Mouse (Mus musculus) adrenal gland (tissue): ENCODE measurements around the gene Rnpc3.

Experiments
- intact Hi-C: fragments of 180-260 bp; cut with DNase I; formaldehyde crosslinking; loops from one replicate; pipeline ENCODE4 v1.15.1; 2025
- long read RNA-seq, 2 experiments: library from polyadenylated mRNA; unstranded; transcript quantifications; one replicate each; pipeline ENCODE4 v2.0.0; 2020; ENCODE audit warnings: borderline replicate concordance in 1 of 2; ENCODE audit not compliant: insufficient replicate concordance in 1 of 2

Rnpc3 gene
- long read RNA-seq, experiment 1, transcript Rnpc3-203 (15 exons, 1,839 nt), result major isoform, 7 of 16 reads
- long read RNA-seq, experiment 1, partial matches to known transcripts, result 6 of 16 reads
- long read RNA-seq, experiment 1, other reads (novel, unspliced or antisense), result 1 of 16 reads
- long read RNA-seq, experiment 2, partial matches to known transcripts, result 10 of 13 reads
- long read RNA-seq, experiment 2, other reads (novel, unspliced or antisense), result 0 of 13 reads

DNA sequence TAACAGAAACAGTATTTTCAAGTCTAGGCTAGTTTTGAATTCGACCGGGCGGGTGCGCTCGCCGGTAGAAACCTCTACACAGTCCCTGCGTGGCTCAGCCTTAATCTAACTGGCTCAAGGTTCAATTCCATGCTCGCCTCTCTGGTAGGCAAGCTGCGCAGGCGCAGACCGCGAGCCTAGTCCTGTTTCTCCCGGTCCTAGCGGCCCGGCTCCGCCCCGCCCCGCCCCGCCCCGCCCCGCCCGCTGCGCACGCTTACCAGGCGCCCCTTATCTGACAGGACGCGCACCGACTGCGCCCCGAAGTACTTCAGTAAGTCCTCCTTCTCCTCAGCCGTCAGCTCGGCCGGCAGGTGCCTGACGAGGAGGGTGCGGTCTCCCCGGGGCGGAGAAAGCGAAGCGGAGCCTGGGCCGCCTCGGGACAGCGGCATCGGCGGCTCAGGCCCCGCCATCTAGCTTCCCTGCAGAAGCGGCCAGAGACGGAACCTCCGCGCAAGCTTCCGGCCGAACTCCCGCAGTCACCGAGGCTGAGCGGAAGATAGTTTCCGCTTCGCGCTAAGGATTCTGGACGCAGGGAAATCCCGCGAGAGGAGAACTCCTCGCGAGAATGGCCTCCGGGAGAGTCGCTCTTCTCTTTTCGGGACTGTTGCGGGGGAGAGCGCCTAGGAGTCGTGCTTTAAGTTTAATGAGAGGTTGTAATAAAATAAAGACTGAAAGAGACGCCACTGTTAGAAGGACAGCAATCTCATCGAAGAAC is at the start of gene Rnpc3:
Gene Rnpc3 (minus strand): TSS at position 544 of the 754 bp plus-strand sequence.
- intact Hi-C loops, result no loop called here

DNA sequence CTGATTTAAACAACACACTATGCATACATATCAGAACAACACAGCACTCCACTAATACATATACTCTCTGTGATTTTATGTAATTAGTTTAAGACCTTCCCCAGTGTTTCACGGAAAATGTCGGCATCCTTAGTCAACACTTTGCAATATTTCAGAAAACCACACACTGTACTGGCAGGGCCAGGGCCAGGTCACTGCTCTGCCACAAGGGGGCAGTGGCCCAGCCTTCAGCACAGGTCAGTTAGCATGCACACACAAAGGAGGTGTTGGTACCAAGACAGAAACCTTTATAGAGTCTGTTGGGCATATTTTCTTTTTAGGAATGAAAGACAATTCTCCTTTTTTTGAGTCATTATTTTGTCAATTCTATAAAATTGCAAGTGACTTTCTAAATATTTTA is 27.0 kb upstream of the Rnpc3 start:
- intact Hi-C loops, result no loop called here

DNA sequence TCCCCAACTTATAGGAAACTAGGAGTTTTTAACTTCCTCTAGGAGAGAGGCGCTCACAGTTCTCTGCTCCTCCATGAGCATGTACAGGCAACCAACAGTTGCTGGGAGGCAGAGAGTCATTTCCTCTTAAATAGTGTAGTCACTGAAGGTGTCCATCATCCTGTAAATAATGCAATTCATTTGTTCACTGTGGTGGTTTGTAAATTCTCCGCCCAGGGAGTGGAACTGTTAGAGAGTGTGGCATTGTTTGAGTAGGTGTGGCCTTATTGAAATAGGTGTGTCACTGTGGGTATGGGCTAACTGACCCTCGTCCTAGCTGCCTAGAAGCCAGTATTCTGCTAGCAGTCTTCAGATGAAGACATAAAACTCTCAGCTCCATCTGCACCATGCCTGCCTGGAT is 24.4 kb upstream of the Rnpc3 start:
- intact Hi-C loops, result loop anchor here (5.0 kb wide), 1 partner anchor 378 kb away; the partner anchor contains the start of gene Col11a1

DNA sequence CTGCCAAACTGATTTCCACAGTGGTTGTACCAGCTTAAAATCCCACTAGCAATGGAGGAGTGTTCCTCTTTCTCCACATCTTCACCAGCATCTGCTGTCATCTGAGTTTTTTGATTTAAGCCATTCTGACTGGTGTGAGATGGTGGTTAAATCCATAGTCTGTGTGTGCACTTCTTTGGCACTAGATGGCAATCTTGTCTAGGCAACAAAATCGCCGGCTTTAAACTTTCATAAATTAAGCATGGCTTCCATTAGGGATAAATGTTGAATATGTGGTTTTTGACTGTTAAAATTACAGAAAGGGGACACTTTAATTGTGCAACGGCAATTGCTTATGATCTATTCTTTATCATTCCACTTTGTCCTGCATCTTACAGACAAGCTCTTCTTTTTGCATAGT is 21.4 kb upstream of the Rnpc3 start:
- intact Hi-C loops, result loop anchor here (5.0 kb wide), 1 partner anchor 381 kb away; the partner anchor contains the start of gene Col11a1

DNA sequence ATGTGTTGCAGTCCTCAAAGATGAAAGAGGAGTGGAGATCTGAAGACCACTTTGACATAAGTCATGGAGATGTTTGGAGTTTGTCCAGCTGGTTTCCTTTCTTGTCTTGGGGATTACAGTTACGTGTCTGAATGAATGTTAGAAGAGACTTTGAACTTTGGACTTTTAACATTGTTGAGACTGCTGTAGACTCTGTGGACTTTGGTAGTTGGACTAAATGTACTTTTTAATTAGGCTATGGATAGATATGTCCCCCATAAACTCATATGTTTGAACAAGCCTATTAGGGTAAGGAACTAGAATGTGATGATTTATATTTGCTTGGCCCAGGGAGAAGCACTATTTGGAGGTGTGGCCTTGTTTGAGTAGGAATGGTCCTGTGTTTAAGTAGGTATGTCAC is 9.6 kb upstream of the Rnpc3 start:
- intact Hi-C loops, result no loop called here

DNA sequence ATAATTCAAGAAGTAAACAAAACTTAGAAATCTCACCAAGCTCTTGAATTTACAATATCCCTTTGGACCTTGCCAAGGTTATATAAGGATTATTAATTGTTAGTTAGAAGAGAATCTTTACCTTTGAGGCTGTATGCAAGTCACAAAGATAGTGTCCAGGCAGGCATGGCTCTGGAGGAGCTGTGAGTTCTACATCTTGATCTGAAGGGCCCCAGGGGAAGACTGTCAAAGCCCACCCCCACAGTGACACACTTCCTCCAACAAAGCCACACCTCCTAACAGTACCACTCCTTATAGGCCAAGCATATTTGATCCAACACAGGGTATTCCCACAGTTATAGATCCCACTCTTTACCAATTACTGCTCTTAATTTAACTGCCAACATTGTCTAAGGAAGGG is 4.3 kb upstream of the Rnpc3 start:
- intact Hi-C loops, result no loop called here

DNA sequence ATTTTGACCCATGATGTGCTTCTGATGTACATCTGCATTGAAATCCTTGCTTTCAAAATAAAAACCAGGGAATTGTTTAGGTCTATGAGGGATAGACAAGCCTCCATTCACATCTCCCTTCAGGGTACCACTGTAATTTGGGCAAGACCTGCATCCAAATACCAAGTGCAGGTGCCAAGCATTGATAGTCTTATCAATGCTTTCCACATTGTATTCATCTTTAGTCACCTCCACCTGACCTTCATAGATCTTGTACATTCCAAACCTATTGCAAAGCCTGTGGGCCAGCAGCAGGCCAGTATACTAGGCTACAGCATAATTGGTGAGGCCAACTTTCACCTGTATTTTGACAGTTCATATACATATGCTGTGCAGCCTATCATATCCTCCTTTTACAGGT is 1.7 kb upstream of the Rnpc3 start:
- intact Hi-C loops, result no loop called here

DNA sequence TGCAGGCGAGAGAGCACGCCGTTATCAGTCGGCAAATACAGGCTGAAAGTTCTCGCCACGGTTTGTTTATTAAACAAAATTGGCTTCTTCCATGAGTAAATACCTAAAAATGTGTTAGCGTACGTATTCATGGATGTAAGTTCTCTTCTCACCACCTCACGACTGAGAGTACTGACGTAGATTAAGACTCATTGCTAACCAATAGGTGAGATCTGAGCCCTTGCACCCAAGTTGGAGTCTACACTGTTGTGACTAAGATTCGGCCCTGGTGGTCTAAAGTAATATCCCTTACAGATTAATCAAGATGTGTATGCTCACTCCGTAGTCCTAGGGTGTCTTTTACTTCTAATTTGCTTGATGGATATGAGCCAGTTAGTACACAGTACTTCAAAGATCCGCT is 615 bp upstream of the Rnpc3 start:
- intact Hi-C loops, result no loop called here

DNA sequence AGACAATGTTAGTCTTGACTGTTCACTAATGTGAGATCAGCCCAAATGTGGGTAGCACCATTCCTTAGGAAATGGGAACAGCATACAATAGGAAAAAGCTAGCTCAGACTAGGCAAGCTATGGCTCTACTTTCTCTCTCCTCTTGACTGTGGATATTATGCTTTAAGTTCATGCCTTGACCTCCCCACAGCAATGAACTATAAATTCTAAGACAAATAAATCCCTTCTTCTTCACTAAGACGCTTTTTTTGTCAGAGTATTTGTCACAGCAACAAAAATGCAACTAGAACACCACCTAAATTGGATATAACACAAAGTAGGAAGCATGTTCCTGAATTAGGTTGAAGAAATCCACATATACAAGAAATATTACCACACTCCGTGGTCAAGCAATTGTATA is 23.4 kb downstream of the Rnpc3 start, which contains the start of gene Amy1:
Gene Amy1 (minus strand): TSS at position 101 of the 400 bp plus-strand sequence.
- intact Hi-C loops, result no loop called here

DNA sequence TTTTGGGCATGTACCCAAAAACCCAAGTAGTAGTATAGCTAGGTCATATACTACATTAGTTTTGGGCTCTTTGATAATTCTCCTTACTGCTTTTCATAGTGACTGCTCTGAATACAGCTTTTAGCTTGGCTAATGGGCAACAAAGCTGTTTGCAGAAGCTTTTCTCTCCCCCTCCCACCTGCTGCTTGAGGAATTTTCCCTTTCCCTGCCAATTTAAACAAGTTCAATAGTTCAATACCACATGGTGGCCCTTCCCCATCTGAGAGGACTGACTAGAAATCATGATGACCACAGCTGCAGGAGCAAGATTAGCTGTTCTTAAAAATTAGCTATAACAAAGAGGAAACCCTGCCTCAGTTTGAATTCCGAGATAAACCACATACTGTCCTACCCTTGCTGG is 39.1 kb downstream of the Rnpc3 start:
- intact Hi-C loops, result no loop called here

DNA sequence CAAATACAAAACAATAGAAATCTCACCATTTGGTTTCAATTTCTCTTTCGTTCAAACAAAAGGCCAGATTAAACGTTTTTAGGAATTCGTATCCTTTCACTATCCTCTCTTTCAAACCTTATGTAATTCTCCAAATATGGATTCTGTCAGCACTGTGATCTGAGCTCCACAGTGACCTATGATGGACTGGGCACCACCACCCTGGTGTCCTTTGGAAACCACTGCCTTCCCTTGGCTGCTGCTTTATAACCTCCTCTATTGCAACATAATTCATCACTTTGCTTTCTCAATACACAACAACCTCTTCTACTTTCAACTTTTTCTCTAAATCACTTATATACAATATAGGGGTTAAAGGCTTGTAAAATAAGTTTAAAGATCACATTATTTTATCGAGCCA is 55.4 kb downstream of the Rnpc3 start:
- intact Hi-C loops, result no loop called here

DNA sequence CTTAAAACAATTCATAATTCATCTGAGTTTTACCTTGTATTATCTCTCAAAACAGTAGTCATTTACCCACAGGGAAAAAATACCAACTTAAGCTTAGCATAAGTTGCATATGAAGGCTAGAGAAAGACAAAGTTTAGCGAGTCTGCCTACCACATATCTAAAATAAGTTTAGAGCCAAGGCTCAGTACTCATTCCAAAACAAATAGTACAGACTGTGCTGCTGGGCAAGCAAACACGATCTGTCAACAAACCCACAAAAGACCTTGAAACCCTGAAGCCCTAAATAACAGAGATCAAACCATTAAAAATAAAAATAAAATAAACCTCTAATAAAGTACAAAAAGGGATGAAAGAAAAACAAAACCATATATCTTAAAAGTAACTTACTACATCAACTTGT is 55.8 kb downstream of the Rnpc3 start:
- intact Hi-C loops, result no loop called here

DNA sequence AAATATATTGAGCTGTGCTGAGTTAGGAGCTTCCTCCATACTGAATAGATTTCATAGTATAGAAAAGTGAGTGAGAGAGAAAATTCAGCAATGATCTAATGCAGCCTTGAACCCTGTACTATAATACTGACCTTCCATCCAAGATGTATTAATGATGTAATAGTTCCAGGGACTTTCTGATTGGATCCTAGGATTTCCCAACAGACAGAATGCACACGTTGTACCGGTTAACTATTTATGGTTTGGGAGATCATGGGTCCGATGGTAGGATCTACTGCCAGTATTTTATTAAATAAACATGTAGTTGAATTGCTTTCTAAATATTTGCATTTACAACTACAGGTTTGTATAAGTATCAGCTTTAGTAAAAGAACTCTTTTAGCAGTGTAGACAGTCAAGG is 57.8 kb downstream of the Rnpc3 start:
- intact Hi-C loops, result no loop called here
